Mouse (Mus musculus) forebrain, embryonic 10.5 days (tissue): ENCODE measurements at regions not wholly inside any gene's neighbourhood (a gene's known extent, or its start where the extent isn't known, plus 50 kb on each side); places are given as distances from the start of the nearest gene placed in this dataset.
A peak's percentile ranks its signal among the peaks of the same experiment; 100 is the strongest.
"Not testable (repeated sequence)": the region's sequence is repeated elsewhere in the genome, so short reads cannot be mapped to it uniquely, and the experiment has no call there.

Source experiments
- DNase-seq: peaks from one replicate; pipeline ENCODE4 v3.0.0-alpha.2; 2017; ENCODE audit warnings: low spot score; ENCODE audit errors: extremely low spot score
- H3K27ac ChIP-seq: fragments of 300-500 bp; sonication (generic); 2 replicates; pipeline ENCODE4 v1.5.1; 2016; ENCODE audit warnings: mild to moderate bottlenecking
- H3K27me3 ChIP-seq: fragments of 300-500 bp; sonication (generic); 2 replicates; pipeline ENCODE4 v1.6.1; 2016; ENCODE audit warnings: mild to moderate bottlenecking; ENCODE audit not compliant: poor library complexity, severe bottlenecking
- H3K36me3 ChIP-seq: fragments of 300-500 bp; sonication (generic); replicated peaks from 2 replicates; pipeline ENCODE4 v1.6.1; 2016; ENCODE audit warnings: mild to moderate bottlenecking, moderate library complexity
- H3K4me1 ChIP-seq: fragments of 300-500 bp; sonication (generic); 2 replicates; pipeline ENCODE4 v1.6.1; 2016
- H3K4me3 ChIP-seq: fragments of 300-500 bp; sonication (generic); 2 replicates; pipeline ENCODE4 v1.5.1; 2016; ENCODE audit warnings: mild to moderate bottlenecking, moderate library complexity
- H3K9me3 ChIP-seq: fragments of 300-500 bp; sonication (generic); 2 replicates; pipeline ENCODE4 v1.6.1; 2016; ENCODE audit warnings: mild to moderate bottlenecking, moderate library complexity
- WGBS: fragments of 180-500 bp; shearing (Covaris S2); methylation state at CpG from one replicate; pipeline ENCODE4 v1.1.7; 2016; 5-methylcytosine and 5-hydroxymethylcytosine counted together

GRCm38 (mm10) chr11:20390622-20391021 is 58.1 kb upstream of the Slc1a4 start:
- no peak overlapping the region for H3K27ac ChIP-seq
- H3K4me1 ChIP-seq = no peaks in the 10 kb centered on the region
- peaks cover 22% of the 10 kb centered on the region for H3K9me3 ChIP-seq
- no peak for DNase-seq
- no peak overlapping the region for H3K4me3 ChIP-seq
- H3K27me3 ChIP-seq = no peaks in the 10 kb centered on the region
- WGBS = 81% methylated on average over 3 of the region's 3 CpGs
- no peaks in the 10 kb centered on the region for H3K36me3 ChIP-seq

- not testable (repeated sequence) for DNase-seq, H3K36me3 ChIP-seq, H3K27me3 ChIP-seq, H3K27ac ChIP-seq, H3K4me1 ChIP-seq, H3K4me3 ChIP-seq
- 61% methylated on average over 3 of the region's 3 CpGs for WGBS
- peaks cover 22% of the 10 kb centered on the region for H3K9me3 ChIP-seq
Observed at GRCm38 (mm10) chr11:20393302-20393701, 60.8 kb upstream of the Slc1a4 start.

DNA sequence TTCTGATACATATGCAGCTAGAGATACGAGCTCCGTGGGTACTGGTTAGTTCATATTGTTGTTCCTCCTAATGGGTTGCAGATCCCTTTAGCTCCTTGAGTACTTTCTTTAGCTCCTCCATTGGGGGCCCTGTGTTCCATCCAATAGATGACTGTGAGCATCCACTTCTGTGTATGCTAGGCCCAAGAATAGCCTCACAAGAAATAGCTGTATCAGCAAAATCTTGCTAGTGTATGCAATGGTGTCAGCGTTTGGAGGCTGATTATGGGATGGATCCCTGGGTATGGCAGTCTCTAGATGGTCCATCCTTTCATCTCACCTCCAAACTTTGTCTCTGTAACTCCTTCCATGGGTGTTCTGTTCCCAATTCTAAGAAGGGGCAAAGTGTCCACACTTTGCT is 61.3 kb upstream of the Slc1a4 start:
- not testable (repeated sequence) for H3K27ac ChIP-seq, H3K4me1 ChIP-seq, DNase-seq, H3K27me3 ChIP-seq, H3K36me3 ChIP-seq, H3K4me3 ChIP-seq
- 92% methylated on average over 3 of the region's 3 CpGs for WGBS
- peaks cover 22% of the 10 kb centered on the region for H3K9me3 ChIP-seq

DNA sequence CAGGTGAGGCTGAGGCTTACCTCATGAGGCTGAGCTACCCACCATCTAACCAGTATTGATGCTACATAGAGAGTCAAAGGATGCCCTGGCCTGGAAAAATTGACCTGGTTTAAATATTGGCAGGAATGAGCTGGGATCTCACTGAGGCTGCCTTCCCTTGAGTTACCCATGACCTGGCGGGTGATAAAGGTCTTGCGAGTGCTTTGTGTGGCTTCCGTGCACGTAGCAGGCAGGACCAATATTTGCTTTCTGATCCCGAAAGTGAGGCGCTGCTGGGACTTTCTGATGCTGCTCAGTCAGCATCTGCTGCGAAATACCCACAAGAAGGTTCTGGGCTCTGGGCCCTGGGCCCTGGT is 63.3 kb upstream of the Slc1a4 start:
- Histone ChIP-seq H3K27me3 (no peaks in the 10 kb centered on the region), H3K9me3 (peaks cover 22% of the 10 kb centered on the region), H3K36me3 (no peaks in the 10 kb centered on the region), H3K4me1 (peaks cover 8% of the 10 kb centered on the region), H3K4me3 (no peak overlapping the region), H3K27ac (no peak overlapping the region)
- 94% methylated on average over 7 of the region's 7 CpGs for WGBS
- no peak for DNase-seq

GRCm38 (mm10) chr11:20396204-20396848 is 63.8 kb upstream of the Slc1a4 start:
- Histone ChIP-seq H3K4me3 (no peak overlapping the region), H3K9me3 (peaks cover 17% of the 10 kb centered on the region), H3K27ac (no peak overlapping the region), H3K36me3 (no peaks in the 10 kb centered on the region), H3K4me1 (peaks cover 8% of the 10 kb centered on the region), H3K27me3 (no peaks in the 10 kb centered on the region)
- 87% methylated on average over 11 of the region's 11 CpGs for WGBS
- no peak for DNase-seq

- Histone ChIP-seq H3K4me1 (peaks cover 8% of the 10 kb centered on the region), H3K9me3 (peaks cover 14% of the 10 kb centered on the region; the same call in 1 of the 2 replicates), H3K36me3 (no peaks in the 10 kb centered on the region), H3K4me3 (no peak overlapping the region), H3K27ac (no peak overlapping the region), H3K27me3 (no peaks in the 10 kb centered on the region)
- 90% methylated on average over 3 of the region's 3 CpGs for WGBS
- DNase-seq = no peak
Observed at GRCm38 (mm10) chr11:20396884-20397283, 64.4 kb upstream of the Slc1a4 start.

DNA sequence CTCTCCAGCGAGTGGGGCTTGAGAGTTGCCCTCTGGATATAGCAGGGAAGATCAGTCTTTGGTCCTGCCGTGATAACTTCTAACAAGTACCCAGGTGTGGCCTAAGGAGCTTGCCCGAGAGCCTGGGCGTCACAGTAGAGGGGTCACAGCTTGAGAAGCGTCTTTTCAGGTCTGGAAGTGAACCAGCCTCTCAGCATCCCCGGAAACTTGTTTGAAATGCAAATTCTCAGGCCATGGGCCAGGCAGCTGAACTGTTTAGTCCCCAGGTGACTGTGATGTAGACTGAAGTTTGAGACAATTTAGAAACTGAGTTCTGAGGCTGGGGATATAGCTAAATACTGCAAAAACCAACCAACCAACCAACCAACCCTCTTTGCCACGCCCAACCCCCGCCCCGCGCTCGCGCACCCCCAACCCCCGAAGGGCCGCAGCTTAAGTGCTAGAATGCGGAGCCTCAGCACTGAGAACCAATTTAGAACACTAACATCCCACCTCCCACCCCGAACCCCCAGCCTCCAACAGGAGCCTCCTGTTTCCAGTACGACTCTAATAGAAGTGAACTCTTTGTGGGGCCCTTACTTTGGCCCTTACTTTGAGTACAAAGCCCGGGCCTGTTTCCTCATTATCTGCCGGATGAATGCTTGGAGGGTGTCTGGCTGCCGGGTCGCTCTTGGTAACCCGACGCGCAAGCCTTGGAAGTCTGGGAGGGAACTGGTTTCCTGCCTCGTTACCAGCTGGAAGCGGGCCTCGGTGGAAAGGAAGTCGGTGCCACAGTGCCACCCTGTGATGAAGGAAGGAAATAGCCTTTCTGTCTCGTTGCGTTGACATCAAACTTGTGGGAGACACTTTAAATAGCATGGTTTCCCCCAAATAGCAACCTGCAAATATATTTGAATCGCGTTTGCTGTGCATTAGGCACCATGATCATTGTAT is 68.1 kb upstream of the Slc1a4 start:
- H3K27ac ChIP-seq = peak overlapping the region; percentile 83
- H3K4me3 ChIP-seq = peak overlapping the region; percentile 48
- peaks cover 3% of the 10 kb centered on the region; the same call in 1 of the 2 replicates for H3K9me3 ChIP-seq
- H3K36me3 ChIP-seq = no peaks in the 10 kb centered on the region
- DNase-seq = peak; percentile 86
- H3K4me1 ChIP-seq = peaks cover 8% of the 10 kb centered on the region
- 4% methylated on average over 32 of the region's 32 CpGs for WGBS
- no peaks in the 10 kb centered on the region for H3K27me3 ChIP-seq

DNA sequence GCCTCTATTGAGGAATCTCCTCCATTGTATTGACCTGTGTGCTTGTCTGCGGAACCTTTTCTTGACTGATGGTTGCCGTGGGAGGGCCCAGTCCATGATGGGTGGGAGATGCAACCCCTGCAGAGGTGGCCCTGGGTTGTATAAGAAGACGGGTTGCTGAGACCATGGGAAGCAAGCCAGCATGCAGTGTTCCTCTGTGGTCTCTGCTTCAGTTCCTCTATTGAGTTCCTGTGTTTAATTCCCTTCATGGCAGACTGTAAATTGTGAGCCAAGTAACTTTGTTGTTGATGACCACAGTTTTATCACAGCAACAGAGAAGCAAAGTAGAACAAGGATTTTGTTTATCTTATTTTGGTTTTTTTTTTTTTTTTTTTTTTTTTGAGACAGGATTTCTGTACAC is 70.9 kb upstream of the Slc1a4 start:
- DNase-seq = no peak
- H3K4me3 ChIP-seq = no peak overlapping the region
- no peaks in the 10 kb centered on the region for H3K36me3 ChIP-seq
- peaks cover 3% of the 10 kb centered on the region; the same call in 1 of the 2 replicates for H3K9me3 ChIP-seq
- WGBS = 77% methylated on average over 3 of the region's 3 CpGs
- H3K27ac ChIP-seq = no peak overlapping the region
- H3K27me3 ChIP-seq = no peaks in the 10 kb centered on the region
- H3K4me1 ChIP-seq = peaks cover 8% of the 10 kb centered on the region

DNA sequence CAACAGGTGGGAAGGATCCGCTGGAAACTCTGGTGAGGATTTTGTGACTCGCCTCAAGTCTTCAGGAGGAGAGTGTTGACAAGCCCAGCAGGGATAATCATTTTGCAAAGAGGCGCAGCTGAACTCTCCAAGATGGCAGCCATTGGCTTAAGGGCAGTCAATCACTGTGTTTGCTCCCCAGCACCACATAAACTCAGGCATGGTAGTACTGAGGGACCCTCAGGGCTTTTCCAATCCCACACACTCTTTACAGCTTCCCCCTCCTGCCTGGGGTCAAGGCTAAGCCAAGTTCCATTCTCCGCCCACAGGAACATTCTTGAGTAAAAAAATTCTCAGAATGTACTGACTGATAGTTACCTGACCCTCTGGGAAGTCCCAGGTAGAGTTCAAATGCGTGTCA is 72.0 kb upstream of the Slc1a4 start:
- no peak for DNase-seq
- peaks cover 8% of the 10 kb centered on the region for H3K4me1 ChIP-seq

GRCm38 (mm10) chr11:20418141-20418540 is 85.6 kb upstream of the Slc1a4 start:
- no peaks in the 10 kb centered on the region for H3K36me3 ChIP-seq
- H3K27me3 ChIP-seq = no peaks in the 10 kb centered on the region
- H3K4me1 ChIP-seq = peaks cover 5% of the 10 kb centered on the region; the same call in 1 of the 2 replicates
- H3K4me3 ChIP-seq = no peak overlapping the region
- WGBS = 85% methylated on average over 2 of the region's 2 CpGs
- peaks cover 56% of the 10 kb centered on the region for H3K9me3 ChIP-seq
- no peak for DNase-seq
- H3K27ac ChIP-seq = no peak overlapping the region

More for the DNA sequence above, 72.0 kb upstream of the Slc1a4 start:
- WGBS = 85% methylated on average over 5 of the region's 5 CpGs
- Histone ChIP-seq H3K27ac (no peak overlapping the region), H3K9me3 (no peaks in the 10 kb centered on the region; the same call in 1 of the 2 replicates), H3K4me3 (no peak overlapping the region), H3K36me3 (no peaks in the 10 kb centered on the region), H3K27me3 (no peaks in the 10 kb centered on the region)

DNA sequence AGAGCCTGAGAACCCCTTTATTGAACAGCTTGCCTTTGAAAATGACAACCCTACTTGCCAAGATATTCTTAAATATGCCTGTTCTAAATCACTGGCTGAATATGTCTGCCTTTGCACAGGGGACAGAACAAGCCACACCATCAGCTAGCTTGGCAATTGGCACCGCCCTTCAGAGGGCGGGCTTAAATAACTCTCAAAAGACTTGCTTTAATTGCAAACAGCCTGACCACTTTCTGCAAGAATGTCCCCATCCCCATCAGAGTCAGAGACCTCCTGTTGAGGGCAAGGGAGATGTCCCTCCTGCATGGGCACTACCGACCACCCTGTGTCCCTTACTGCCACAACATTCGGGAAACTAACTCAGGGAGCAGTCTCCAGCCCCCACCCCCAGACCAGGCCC is 88.4 kb upstream of the Slc1a4 start:
- Histone ChIP-seq H3K4me3 (no peak overlapping the region), H3K36me3 (no peaks in the 10 kb centered on the region), H3K27ac (no peak overlapping the region), H3K4me1 (peaks cover 5% of the 10 kb centered on the region; the same call in 1 of the 2 replicates), H3K9me3 (peaks cover 36% of the 10 kb centered on the region), H3K27me3 (no peaks in the 10 kb centered on the region)
- WGBS = 85% methylated on average over 4 of the region's 4 CpGs
- no peak for DNase-seq

DNA sequence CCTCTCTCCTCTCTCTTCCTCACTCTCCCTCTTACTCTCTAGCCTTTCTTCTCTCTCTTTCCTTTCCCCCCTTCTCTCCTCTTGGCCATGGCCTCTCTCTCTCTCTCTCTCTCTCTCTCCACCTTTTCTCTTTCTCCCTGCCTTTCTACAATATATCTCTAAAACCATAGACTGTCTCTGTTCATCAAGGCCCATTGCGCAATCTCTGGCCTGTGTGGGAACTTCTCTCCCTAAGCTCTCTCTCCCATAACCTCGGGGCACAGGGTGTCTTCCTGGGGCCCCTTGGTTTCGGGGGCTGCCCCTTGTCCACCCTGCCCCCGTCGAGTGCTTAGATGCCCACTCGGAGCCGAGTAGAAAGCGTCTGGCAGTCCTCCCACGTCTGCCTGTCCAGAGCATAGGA is 103.5 kb upstream of the Slc1a4 start:
- Histone ChIP-seq H3K9me3 (no peaks in the 10 kb centered on the region), H3K36me3 (no peaks in the 10 kb centered on the region), H3K27ac (no peak overlapping the region), H3K27me3 (no peaks in the 10 kb centered on the region), H3K4me1 (no peaks in the 10 kb centered on the region), H3K4me3 (no peak overlapping the region)
- 82% methylated on average over 9 of the region's 9 CpGs for WGBS
- DNase-seq = no peak

GRCm38 (mm10) chr11:20442476-20442875 is 100.6 kb upstream of the Sertad2 start:
- 14% methylated on average over 4 of the region's 4 CpGs for WGBS
- no peak overlapping the region for H3K4me3 ChIP-seq
- no peaks in the 10 kb centered on the region for H3K36me3 ChIP-seq
- peak; percentile 34 for DNase-seq
- H3K27me3 ChIP-seq = no peaks in the 10 kb centered on the region
- peaks cover 35% of the 10 kb centered on the region for H3K4me1 ChIP-seq
- H3K27ac ChIP-seq = no peak overlapping the region
- H3K9me3 ChIP-seq = peaks cover 4% of the 10 kb centered on the region; the same call in 1 of the 2 replicates
